In genomic region chr1:189675953-189676352, GRCm38 (mm10) we compare ENCODE assay signal across 13 mouse cellular contexts. TPM values are rescaled to one million over a fixed set of nuclear protein-coding genes. Genes with fewer than 3 reads are reported as not detected.
DNase-seq lines count a peak whose midpoint lies in the region; ATAC-seq and TF ChIP-seq lines count a peak whose summit lies in the region.
"Had no signal": no experiment of that assay in that cellular context is flagged by ENCODE, and none has a peak within 500 bp of the region (broad histone marks: within the 10 kb centered on the region; RNA-seq: fewer than 3 reads in every experiment).

No protein-coding gene starts in this region.

- H3K9me3 ChIP-seq in CH12.LX (replicated peaks; ENCODE audit: low read length) (no peaks in the 10 kb centered on the region), ES-E14 (ENCODE audit: control insufficient read depth, insufficient read depth, low read depth, low read length) (no peaks in the 10 kb centered on the region), MEL (replicated peaks; ENCODE audit: insufficient read depth, low read length) (no peaks in the 10 kb centered on the region)
- H3K9me3 ChIP-seq in kidney, embryonic 15.5 days (replicated peaks), result no peaks in the 10 kb centered on the region
- H3K9me3 ChIP-seq: G1E had no signal

- no peak overlapping the region for H3K4me2 ChIP-seq in CH12.LX (ENCODE audit: insufficient read depth, low read depth, poor library complexity, severe bottlenecking)
- no peak overlapping the region for H3K4me2 ChIP-seq in kidney, embryonic 15.5 days

- dilution Hi-C loops in CH12.LX (cut with MboI; ENCODE audit: extremely low pct_ligation_motif_present, extremely low pct_unique_long_range_greater_than_20kb, low sequenced_read_pairs), result no loop called here

- DNase-seq in CH12.LX (ENCODE audit: extremely low read depth), result no peak
- no peak for DNase-seq in ES-E14 (ENCODE audit: low read depth, low spot score)
- DNase-seq in MEL (ENCODE audit: low read depth, low spot score), result no peak
- no peak for DNase-seq in lung, postnatal 36 days
- DNase-seq in layer of hippocampus, postnatal 14 days (ENCODE audit: low spot score in 2 of 2), result no peak
- no peak for DNase-seq in lung, postnatal 10 days
- DNase-seq: adrenal gland, adult 8-10 months; adrenal gland, postnatal 25 days; cerebellum, adult 11-12 months had no signal

- TF ChIP-seq RAD21 in CH12.LX (IDR thresholded peaks at IDR 0.05; ENCODE audit: low read depth, low read length) (no peak), MEL (IDR thresholded peaks at IDR 0.05; ENCODE audit: low read depth, low read length) (no peak)

- H3K36me3 ChIP-seq in CH12.LX (replicated peaks in 1 of 2; ENCODE audit: control insufficient read depth in 1 of 2, insufficient read depth in 1 of 2, low read length in 1 of 2) (peaks cover 37 to 88% of the 10 kb centered on the region in 2 experiments), ES-E14 (ENCODE audit: control insufficient read depth, insufficient read depth, low read length, poor library complexity, severe bottlenecking) (peaks cover 16% of the 10 kb centered on the region), MEL (ENCODE audit: control insufficient read depth in 1 of 2, insufficient read depth in 2 of 2, low read length in 2 of 2) (peaks cover 0 to 21% of the 10 kb centered on the region in 2 experiments; a peak in 2 of 4 replicates)
- H3K36me3 ChIP-seq in kidney, embryonic 15.5 days, result peaks cover 88% of the 10 kb centered on the region

- H3K4me1 ChIP-seq in CH12.LX (ENCODE audit: control insufficient read depth in 1 of 2, insufficient read depth in 2 of 2) (no peaks in the 10 kb centered on the region), ES-E14 (ENCODE audit: control insufficient read depth in 2 of 2, insufficient read depth in 2 of 2, low read length in 2 of 2, poor library complexity in 1 of 2) (no peaks in the 10 kb centered on the region), MEL (ENCODE audit: control insufficient read depth in 1 of 2, insufficient read depth in 2 of 2, low read length in 2 of 2) (no peaks in the 10 kb centered on the region)
- H3K4me1 ChIP-seq in kidney, embryonic 15.5 days, result no peaks in the 10 kb centered on the region

- H3K4me3 ChIP-seq in CH12.LX (replicated peaks in 1 of 3; ENCODE audit: low read depth in 2 of 3, low read length in 2 of 3, poor library complexity in 1 of 3) (no peak overlapping the region), ES-E14 (ENCODE audit: insufficient read depth in 1 of 2, low read depth in 1 of 2, low read length in 2 of 2, poor library complexity in 1 of 2, severe bottlenecking in 1 of 2) (no peak overlapping the region), MEL (ENCODE audit: control insufficient read depth in 1 of 2, insufficient read depth in 1 of 2, low read depth in 2 of 2, low read length in 2 of 2) (no peak overlapping the region)
- no peak overlapping the region for H3K4me3 ChIP-seq in kidney, embryonic 15.5 days (replicated peaks)

- H3K27me3 ChIP-seq in CH12.LX (replicated peaks), result no peaks in the 10 kb centered on the region
- H3K27me3 ChIP-seq in MEL (ENCODE audit: control insufficient read depth in 1 of 2, insufficient read depth in 2 of 2, low read length in 2 of 2), result no peaks in the 10 kb centered on the region
- H3K27me3 ChIP-seq in kidney, embryonic 15.5 days, result no peaks in the 10 kb centered on the region
- H3K27me3 ChIP-seq: Patski had no signal

- peak; percentile 17 for ATAC-seq in CD4-positive, CD25-positive, alpha-beta regulatory T cell, adult 4 months
- no peak for ATAC-seq in kidney, embryonic 15.5 days (replicated peaks; ENCODE audit: low FRiP score)

- no peak for TF ChIP-seq EP300 in CH12.LX (IDR thresholded peaks at IDR 0.05; ENCODE audit: low read length)
- TF ChIP-seq EP300 in MEL (IDR thresholded peaks at IDR 0.05; ENCODE audit: low read depth in 1 of 2, low read length in 2 of 2), result no peak

- no peak overlapping the region for H3K9ac ChIP-seq in CH12.LX (ENCODE audit: insufficient read depth, low read depth)
- H3K9ac ChIP-seq in ES-E14 (ENCODE audit: insufficient read depth, low read depth, low read length, poor library complexity, severe bottlenecking), result no peak overlapping the region
- H3K9ac ChIP-seq in MEL (ENCODE audit: control insufficient read depth, low read depth, low read length, poor library complexity, severe bottlenecking), result no peak overlapping the region
- no peak overlapping the region for H3K9ac ChIP-seq in kidney, embryonic 15.5 days

- H3K27ac ChIP-seq in CH12.LX (ENCODE audit: insufficient read depth, low read depth) (no peak overlapping the region), ES-E14 (ENCODE audit: insufficient read depth, low read depth, low read length, poor library complexity, severe bottlenecking) (no peak overlapping the region), MEL (ENCODE audit: control insufficient read depth, low read depth, low read length) (no peak overlapping the region)
- no peak overlapping the region for H3K27ac ChIP-seq in kidney, embryonic 15.5 days

- TF ChIP-seq CTCF in CH12.LX (conservative IDR thresholded peaks at IDR 0.05 in 1 of 2, IDR thresholded peaks at IDR 0.05 in 1 of 2; ENCODE audit: low read depth in 2 of 2, low read length in 2 of 2) (no peak), MEL (IDR thresholded peaks at IDR 0.05 in 2 of 3, conservative IDR thresholded peaks at IDR 0.05 in 1 of 3; ENCODE audit: control insufficient read depth in 1 of 3, insufficient read depth in 1 of 3, low read depth in 2 of 3, low read length in 3 of 3, poor library complexity in 1 of 3, severe bottlenecking in 1 of 3) (no peak)

- in situ Hi-C loops in CH12.LX (cut with MboI; ENCODE audit: low pct_ligation_motif_present, low pct_unique_long_range_greater_than_20kb, low sequenced_read_pairs), result no loop called here
- in situ Hi-C loops in ES-E14 (cut with MboI; ENCODE audit: low sequenced_read_pairs in 2 of 2, unreplicated experiment in 2 of 2), result no loop called here

- WGBS in kidney, embryonic 15.5 days, result 89% methylated on average over 4 of the region's 4 CpGs

- H3K79me2 ChIP-seq in CH12.LX (replicated peaks; ENCODE audit: control insufficient read depth, extremely low read depth, insufficient read depth, poor library complexity, severe bottlenecking), result no peaks in the 10 kb centered on the region; the same call in 1 of the 2 replicates
- H3K79me2 ChIP-seq in MEL (ENCODE audit: control insufficient read depth, insufficient read depth, low read length, poor library complexity), result no peaks in the 10 kb centered on the region; the same call in 1 of the 2 replicates

- no peak for TF ChIP-seq POLR2A in CH12.LX (IDR thresholded peaks at IDR 0.05; ENCODE audit: low read depth, low read length)
- TF ChIP-seq POLR2A in MEL (IDR thresholded peaks at IDR 0.05; ENCODE audit: control insufficient read depth in 1 of 2, insufficient read depth in 1 of 2, low read depth in 1 of 2, low read length in 2 of 2, poor library complexity in 1 of 2), result no peak

TF ChIP-seq in CH12.LX, 34 proteins besides CTCF, POLR2A, EP300 and RAD21:
- TF ChIP-seq MAFK (IDR thresholded peaks at IDR 0.05; ENCODE audit: insufficient replicate concordance, low read length) (peak; percentile 88), TBP (conservative IDR thresholded peaks at IDR 0.05; ENCODE audit: low read depth, low read length) (no peak), SIN3A (IDR thresholded peaks at IDR 0.05; ENCODE audit: low read length) (no peak), HCFC1 (IDR thresholded peaks at IDR 0.05; ENCODE audit: low read depth, low read length) (no peak), ZNF384 (IDR thresholded peaks at IDR 0.05; ENCODE audit: low read depth, low read length) (no peak)

TF ChIP-seq in ES-E14, 5 proteins besides CTCF, POLR2A, EP300 and RAD21:
- TF ChIP-seq MAFK (IDR thresholded peaks at IDR 0.05; ENCODE audit: insufficient read depth, low read depth, low read length) (peak; percentile 79), CHD2 (IDR thresholded peaks at IDR 0.05; ENCODE audit: low read depth, low read length) (no peak)

TF ChIP-seq in MEL, 35 proteins besides CTCF, POLR2A, EP300 and RAD21:
- TF ChIP-seq GABPA (IDR thresholded peaks at IDR 0.05; ENCODE audit: low read depth, low read length) (no peak), POLR2AphosphoS5 (IDR thresholded peaks at IDR 0.05; ENCODE audit: borderline replicate concordance, low read depth, low read length) (no peak), MAFK (IDR thresholded peaks at IDR 0.05; ENCODE audit: borderline replicate concordance, low read depth, low read length) (peak; percentile 81)

RNA-seq across cellular contexts. Expression of gene Cenpf, which starts 11.9 kb away (rescaled TPM):
- polyA plus RNA-seq in CD4-positive, CD25-positive, alpha-beta regulatory T cell, adult 4 months (2017; shearing (Covaris generic)), result 1 to 10 TPM; 1.7 to 4.8 TPM
- total RNA-seq in CH12.LX (2012; rRNA removed), result 21.5 and 22.3 TPM in 2 replicates
- 10.4 and 16.5 TPM in 2 replicates for total RNA-seq in CH12.LX (2014; rRNA removed)
- 23.4 and 28.2 TPM in 2 replicates for polyA plus RNA-seq in CH12.LX (2012; ENCODE audit: insufficient read length, low read depth)
- total RNA-seq in ES-E14 (2012; rRNA removed), result 46.5 and 69.7 TPM in 2 replicates
- total RNA-seq in MEL (2012; rRNA removed), result 16.6 and 25.2 TPM in 2 replicates
- polyA plus RNA-seq in MEL (2012; ENCODE audit: insufficient read depth in 1 of 2, insufficient read length in 2 of 2, low read depth in 1 of 2, low replicate concordance in 2 of 2, missing spikeins in 1 of 2), result 10 to 100 TPM; 34.5 to 63.2 TPM
- polyA plus RNA-seq in kidney, embryonic 15.5 days (2015; fragmentation: Nextera tagmentation; extraction: Ambion mirVana), result 80.6 and 92.5 TPM in 2 replicates
- total RNA-seq in layer of hippocampus, postnatal 14 days (2021), result 1 to 10 TPM; 3.0 to 4.0 TPM

RNA-seq across cellular contexts. Expression of gene Ptpn14, which starts 52.1 kb away (rescaled TPM):
- polyA plus RNA-seq in CD4-positive, CD25-positive, alpha-beta regulatory T cell, adult 4 months (2017; shearing (Covaris generic)), result under 1 TPM; 0.11 to 0.38 TPM
- total RNA-seq in CH12.LX (2012; rRNA removed), result under 0.01 and 0.04 TPM in 2 replicates
- not detected in 2 replicates for total RNA-seq in CH12.LX (2014; rRNA removed)
- 0.10 and 0.37 TPM in 2 replicates for polyA plus RNA-seq in CH12.LX (2012; ENCODE audit: insufficient read length, low read depth)
- total RNA-seq in ES-E14 (2012; rRNA removed), result 24.4 and 27.1 TPM in 2 replicates
- 0.23 and 0.62 TPM in 2 replicates for total RNA-seq in MEL (2012; rRNA removed)
- 1 to 10 TPM in 1 of 2 experiments, not detected in 1; 1.0 TPM for polyA plus RNA-seq in MEL (2012; ENCODE audit: insufficient read depth in 1 of 2, insufficient read length in 2 of 2, low read depth in 1 of 2, low replicate concordance in 2 of 2, missing spikeins in 1 of 2)
- polyA plus RNA-seq in kidney, embryonic 15.5 days (2015; fragmentation: Nextera tagmentation; extraction: Ambion mirVana), result 17.1 and 17.3 TPM in 2 replicates
- 10 to 100 TPM; 12.0 to 15.7 TPM for total RNA-seq in layer of hippocampus, postnatal 14 days (2021)
- polyA plus RNA-seq: G1E had no signal
